Mouse (Mus musculus) small intestine, adult 2 months (tissue): ENCODE measurements around the gene Rmnd5a.

Source experiments
- CTCF ChIP-seq: fragments of 200-500 bp; IDR thresholded peaks from 2 replicates; pipeline ENCODE4 v1.5.1; 2012; ENCODE audit warnings: low read depth, mild to moderate bottlenecking, control low read depth, inconsistent platforms, low read length, moderate library complexity, mixed read lengths; ENCODE audit not compliant: insufficient replicate concordance, insufficient read length; ENCODE audit errors: extremely low read depth
- POLR2A ChIP-seq: fragments of 200-500 bp; IDR thresholded peaks from 2 replicates; pipeline ENCODE4 v1.6.1; 2012; ENCODE audit warnings: low read depth, mild to moderate bottlenecking, control low read depth, inconsistent platforms, low read length, moderate library complexity

DNA sequence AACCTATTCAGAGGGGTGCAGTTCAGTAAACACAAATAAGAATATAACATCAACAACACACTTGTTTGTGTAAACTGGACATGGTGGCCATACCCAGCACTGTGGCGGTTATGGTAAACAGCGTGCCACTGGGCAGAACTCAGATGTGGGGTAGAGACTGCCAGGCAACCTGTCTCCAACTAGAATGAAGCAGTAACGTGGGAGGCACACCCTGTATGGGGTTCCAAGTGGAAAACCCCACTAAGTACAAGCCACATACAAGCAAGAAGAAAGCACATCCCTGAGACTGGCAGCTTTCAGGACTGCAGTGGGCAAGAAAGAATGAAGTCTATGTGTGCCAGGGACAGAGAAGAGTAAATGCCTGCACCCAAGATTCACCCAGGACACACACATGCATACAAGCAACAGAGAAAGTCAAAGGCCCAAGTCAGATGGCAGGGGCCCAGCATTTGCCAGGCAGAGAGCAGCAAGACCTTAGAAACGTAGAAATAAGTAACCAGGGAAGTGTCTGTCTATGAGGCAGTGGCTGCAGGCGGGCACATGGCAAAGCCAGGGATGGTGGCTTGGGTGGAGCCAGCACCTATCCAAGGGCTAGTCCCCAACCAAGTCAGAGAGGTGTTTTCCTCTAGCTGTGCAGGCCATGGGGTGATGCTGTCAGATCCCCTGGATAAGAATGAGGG, 68.3 kb downstream of the Rmnd5a start:
- no peak for TF ChIP-seq POLR2A
- TF ChIP-seq CTCF: no peak
